Mouse (Mus musculus): ENCODE results near the gene Slc15a1. TPM values are rescaled to one million over a fixed set of nuclear protein-coding genes. Genes with fewer than 3 reads are reported as not detected.

The Slc15a1 gene
- polyA plus RNA-seq, 1 experiment from 2014 or later = 0.06 TPM

DNA sequence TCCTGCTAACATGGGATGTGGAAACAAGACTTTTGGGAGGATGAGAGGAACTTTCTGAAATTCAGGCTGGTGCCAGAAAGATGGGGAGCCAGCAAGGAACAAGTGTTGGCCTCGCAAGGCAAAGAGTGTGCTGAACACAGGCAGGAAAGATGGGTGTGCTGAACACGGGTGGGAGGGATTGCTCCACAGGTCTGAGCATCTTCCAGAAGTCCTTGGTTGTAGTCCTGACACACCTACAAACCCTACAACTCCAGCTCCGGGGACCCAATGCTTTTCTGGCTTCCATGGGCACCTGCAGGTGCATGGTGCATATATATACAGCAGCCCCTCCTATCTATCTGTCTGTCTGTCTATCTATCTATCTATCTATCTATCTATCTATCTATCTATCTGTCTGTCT lies 44.1 kb downstream of the Slc15a1 start:
- 91% methylated on average over 3 of the region's 3 CpGs for WGBS
- no peak overlapping the region for H3K4me3 ChIP-seq
- H3K36me3 ChIP-seq = no peaks in the 10 kb centered on the region
- no peak overlapping the region for H3K4me2 ChIP-seq
- H3K9ac ChIP-seq = no peak overlapping the region
- ATAC-seq (ENCODE audit: low FRiP score, low read depth) = no peak
- no peaks in the 10 kb centered on the region for H3K9me3 ChIP-seq
- no peak overlapping the region for H3K27ac ChIP-seq (replicated peaks)
- no peaks in the 10 kb centered on the region for H3K4me1 ChIP-seq (replicated peaks)
- no peaks in the 10 kb centered on the region for H3K27me3 ChIP-seq

DNA sequence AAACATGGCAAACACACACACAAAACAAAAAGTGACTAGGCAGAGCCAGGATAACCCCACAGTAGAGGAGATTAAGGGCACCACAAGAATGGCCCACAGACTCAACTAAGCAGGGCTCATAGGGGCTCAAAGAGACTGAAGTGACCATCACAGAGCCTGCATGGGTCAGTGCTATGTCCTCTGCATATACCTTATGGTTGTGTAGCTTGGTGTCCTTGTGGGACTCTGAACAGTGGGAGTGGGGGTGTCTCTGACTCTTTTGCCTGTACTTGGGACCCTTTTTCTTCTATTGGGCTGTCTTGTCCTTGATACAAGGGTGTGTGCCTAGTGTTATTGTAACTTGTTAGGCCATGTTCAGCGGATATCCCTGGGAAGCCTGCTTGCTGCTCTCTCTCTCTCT lies 46.5 kb downstream of the Slc15a1 start:
- no peak for ATAC-seq (ENCODE audit: low FRiP score, low read depth)
- Histone ChIP-seq H3K27me3 (no peaks in the 10 kb centered on the region), H3K27ac (replicated peaks) (no peak overlapping the region), H3K4me1 (replicated peaks) (no peaks in the 10 kb centered on the region), H3K36me3 (no peaks in the 10 kb centered on the region), H3K9ac (no peak overlapping the region), H3K4me2 (no peak overlapping the region), H3K4me3 (no peak overlapping the region), H3K9me3 (no peaks in the 10 kb centered on the region)
- 94% methylated on average over 1 of the region's 1 CpGs for WGBS

DNA sequence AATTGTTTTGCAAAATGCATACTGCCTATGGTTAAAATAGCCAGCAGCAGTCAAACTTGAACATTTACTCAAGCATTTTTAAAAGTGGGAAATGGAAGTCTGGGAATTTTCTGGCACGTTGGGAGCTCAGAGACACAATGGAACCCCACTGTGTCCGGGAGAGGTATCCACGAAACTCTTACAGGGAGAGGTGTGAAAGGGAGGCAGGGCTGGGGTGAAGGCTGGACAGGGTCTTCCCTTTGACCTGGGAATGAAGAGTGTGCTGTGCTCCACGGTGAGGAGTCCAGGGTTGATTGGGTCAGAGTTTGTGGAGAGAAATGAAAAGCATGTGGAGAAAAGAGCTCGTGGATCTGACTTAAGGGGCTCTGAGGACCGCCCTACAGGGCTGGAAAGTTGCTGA lies 47.5 kb downstream of the Slc15a1 start:
- H3K4me3 ChIP-seq = no peak overlapping the region
- no peaks in the 10 kb centered on the region for H3K4me1 ChIP-seq (replicated peaks)
- H3K9ac ChIP-seq = no peak overlapping the region
- no peaks in the 10 kb centered on the region for H3K27me3 ChIP-seq
- H3K4me2 ChIP-seq = no peak overlapping the region
- H3K27ac ChIP-seq (replicated peaks) = no peak overlapping the region
- no peak for ATAC-seq (ENCODE audit: low FRiP score, low read depth)
- H3K36me3 ChIP-seq = no peaks in the 10 kb centered on the region
- H3K9me3 ChIP-seq = no peaks in the 10 kb centered on the region
- WGBS = 75% methylated on average over 6 of the region's 6 CpGs

DNA sequence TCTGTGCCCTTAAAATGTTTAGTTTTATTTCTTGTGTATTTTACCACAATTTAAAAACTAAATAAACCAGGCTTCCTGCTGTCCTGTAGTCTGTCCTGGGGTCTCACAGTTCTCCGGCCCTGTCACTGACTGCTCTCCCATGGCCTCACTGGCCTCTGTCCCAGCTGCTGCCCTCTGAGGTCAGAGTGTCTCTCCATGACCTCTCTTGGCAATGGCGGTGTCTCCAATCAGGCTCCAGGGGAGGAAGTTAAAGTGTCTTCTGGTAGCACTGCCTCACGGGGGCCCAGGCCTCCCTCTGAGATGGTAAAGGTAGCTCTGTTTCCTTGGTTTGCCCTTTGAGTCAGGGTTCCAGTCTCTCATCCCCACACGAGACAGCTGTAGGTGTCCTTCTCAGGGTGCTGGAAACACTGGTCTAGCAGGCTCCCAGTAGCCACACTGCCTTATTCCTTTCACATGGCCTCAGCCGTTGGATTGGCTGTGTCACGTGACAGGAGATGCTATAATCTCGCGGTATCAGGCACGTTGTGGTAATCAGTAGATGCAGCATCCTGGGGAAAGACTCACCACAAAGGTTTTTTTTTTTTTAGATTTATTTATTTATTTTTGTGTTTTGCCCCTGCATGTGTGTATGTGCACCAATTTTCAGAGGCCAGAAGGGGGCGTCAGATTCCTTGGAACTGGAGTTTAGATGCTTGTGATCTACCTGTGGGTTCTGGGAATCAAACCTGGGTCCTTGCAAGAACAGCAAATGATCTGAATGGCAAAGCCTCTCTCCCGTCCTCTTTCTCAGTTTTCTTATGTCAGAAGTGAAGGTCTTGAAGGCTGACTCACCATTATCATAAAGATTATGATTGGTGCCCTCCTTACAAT lies 48.4 kb downstream of the Slc15a1 start:
- no peaks in the 10 kb centered on the region for H3K36me3 ChIP-seq
- no peak overlapping the region for H3K9ac ChIP-seq
- no peak overlapping the region for H3K4me2 ChIP-seq
- 88% methylated on average over 11 of the region's 11 CpGs for WGBS
- no peak overlapping the region for H3K4me3 ChIP-seq
- H3K9me3 ChIP-seq = no peaks in the 10 kb centered on the region
- no peaks in the 10 kb centered on the region for H3K4me1 ChIP-seq (replicated peaks)
- H3K27me3 ChIP-seq = no peaks in the 10 kb centered on the region
- no peak for ATAC-seq (ENCODE audit: low FRiP score, low read depth)
- H3K27ac ChIP-seq (replicated peaks) = no peak overlapping the region

DNA sequence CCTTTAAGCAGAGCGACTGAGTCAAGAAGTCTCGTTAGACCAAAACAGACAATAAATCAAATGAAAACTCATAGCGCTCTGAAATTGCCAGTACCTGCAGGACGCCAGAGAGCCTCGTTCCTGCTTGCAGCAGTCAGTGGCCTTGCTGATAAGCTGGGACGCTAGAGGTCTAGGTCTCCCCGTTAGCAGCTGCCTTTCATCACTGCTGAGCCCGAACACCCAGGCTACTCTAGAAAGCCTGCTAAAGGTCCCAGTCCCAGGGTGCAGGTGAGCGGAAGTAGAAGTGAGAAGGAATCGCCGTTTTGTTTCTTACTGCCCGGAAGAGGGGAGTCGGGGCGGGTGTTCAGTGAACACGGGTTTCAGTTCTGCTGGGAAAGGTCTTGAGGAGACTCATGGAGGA lies 49.1 kb downstream of the Slc15a1 start:
- no peak overlapping the region for H3K4me2 ChIP-seq
- no peaks in the 10 kb centered on the region for H3K9me3 ChIP-seq
- H3K27me3 ChIP-seq = no peaks in the 10 kb centered on the region
- H3K9ac ChIP-seq = no peak overlapping the region
- H3K27ac ChIP-seq (replicated peaks) = no peak overlapping the region
- ATAC-seq (ENCODE audit: low FRiP score, low read depth) = no peak
- H3K36me3 ChIP-seq = no peaks in the 10 kb centered on the region
- H3K4me1 ChIP-seq (replicated peaks) = no peaks in the 10 kb centered on the region; the same call in 1 of the 2 replicates
- no peak overlapping the region for H3K4me3 ChIP-seq
- 88% methylated on average over 15 of the region's 15 CpGs for WGBS

DNA sequence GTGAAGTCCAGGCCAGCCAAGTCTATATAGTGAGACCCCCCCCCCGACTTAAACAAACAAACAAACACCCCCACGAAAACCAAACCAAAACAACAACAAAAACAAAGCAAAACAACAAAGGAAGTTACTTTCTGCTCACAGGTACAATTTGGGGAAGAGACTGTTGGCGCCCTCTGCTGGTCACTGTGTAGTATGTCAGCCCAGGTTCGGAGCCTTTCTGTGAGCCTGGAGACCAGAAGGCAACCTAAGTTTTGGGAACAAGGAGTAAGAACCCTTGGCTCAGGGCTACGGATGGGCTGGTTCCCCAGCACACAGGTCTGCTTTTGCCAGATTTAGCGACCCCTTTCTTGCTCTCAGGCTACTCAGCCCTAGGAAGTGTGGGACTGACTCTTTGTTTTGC lies 49.5 kb downstream of the Slc15a1 start:
- H3K36me3 ChIP-seq = no peaks in the 10 kb centered on the region
- H3K27ac ChIP-seq (replicated peaks) = no peak overlapping the region
- H3K4me3 ChIP-seq = no peak overlapping the region
- H3K9ac ChIP-seq = no peak overlapping the region
- no peaks in the 10 kb centered on the region for H3K9me3 ChIP-seq
- no peaks in the 10 kb centered on the region; the same call in 1 of the 2 replicates for H3K4me1 ChIP-seq (replicated peaks)
- ATAC-seq (ENCODE audit: low FRiP score, low read depth) = no peak
- no peak overlapping the region for H3K4me2 ChIP-seq
- no peaks in the 10 kb centered on the region for H3K27me3 ChIP-seq
- WGBS = 9% methylated on average over 6 of the region's 6 CpGs

DNA sequence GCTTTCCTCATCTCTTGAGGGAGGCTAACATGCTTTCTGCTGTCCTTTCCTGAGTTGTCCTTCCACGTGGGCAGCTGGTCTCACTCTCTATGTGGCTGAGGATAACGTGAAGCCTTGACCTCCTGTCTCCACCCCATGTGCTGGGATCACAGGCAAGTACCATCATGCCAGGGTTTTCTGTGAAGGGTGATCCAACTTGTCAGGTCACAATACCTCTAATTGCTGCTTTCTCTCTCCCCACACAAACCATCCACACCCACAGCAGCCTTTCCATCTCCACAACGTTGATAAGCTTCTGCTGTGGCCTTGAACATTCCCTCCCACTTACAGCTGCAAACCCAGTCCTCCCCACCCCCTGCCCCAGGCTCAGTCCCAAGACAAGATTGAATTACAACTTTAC lies 51.9 kb downstream of the Slc15a1 start:
- Histone ChIP-seq H3K27me3 (0 out of 2 replicates have a peak, but pooled peaks cover 2% of the 10 kb centered on the region), H3K9me3 (no peaks in the 10 kb centered on the region), H3K4me3 (no peak overlapping the region), H3K9ac (no peak overlapping the region), H3K4me1 (replicated peaks) (no peaks in the 10 kb centered on the region; the same call in 1 of the 2 replicates), H3K27ac (replicated peaks) (no peak overlapping the region), H3K36me3 (no peaks in the 10 kb centered on the region), H3K4me2 (no peak overlapping the region)
- 69% methylated on average over 3 of the region's 3 CpGs for WGBS
- no peak for ATAC-seq (ENCODE audit: low FRiP score, low read depth)

DNA sequence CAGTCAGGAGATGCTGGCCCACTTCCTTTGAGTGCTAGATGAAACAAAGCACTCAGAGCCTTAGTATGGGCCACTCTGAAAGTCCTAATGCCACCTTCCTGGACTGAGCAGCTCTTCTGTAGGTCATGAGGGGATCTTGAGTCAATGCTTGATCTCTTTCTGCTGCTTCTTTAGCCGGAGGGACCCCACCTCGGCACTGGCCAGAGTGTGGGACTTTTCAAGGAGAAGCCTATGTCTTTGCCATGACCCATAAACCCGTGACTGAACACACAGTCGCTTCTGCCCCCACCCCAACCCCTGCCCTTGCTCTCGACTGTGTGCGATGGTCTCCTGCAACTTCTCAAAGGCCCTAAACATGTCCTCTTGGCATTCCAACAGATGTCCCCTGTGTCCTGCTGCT lies 52.8 kb downstream of the Slc15a1 start:
- 84% methylated on average over 6 of the region's 6 CpGs for WGBS
- no peak for ATAC-seq (ENCODE audit: low FRiP score, low read depth)

DNA sequence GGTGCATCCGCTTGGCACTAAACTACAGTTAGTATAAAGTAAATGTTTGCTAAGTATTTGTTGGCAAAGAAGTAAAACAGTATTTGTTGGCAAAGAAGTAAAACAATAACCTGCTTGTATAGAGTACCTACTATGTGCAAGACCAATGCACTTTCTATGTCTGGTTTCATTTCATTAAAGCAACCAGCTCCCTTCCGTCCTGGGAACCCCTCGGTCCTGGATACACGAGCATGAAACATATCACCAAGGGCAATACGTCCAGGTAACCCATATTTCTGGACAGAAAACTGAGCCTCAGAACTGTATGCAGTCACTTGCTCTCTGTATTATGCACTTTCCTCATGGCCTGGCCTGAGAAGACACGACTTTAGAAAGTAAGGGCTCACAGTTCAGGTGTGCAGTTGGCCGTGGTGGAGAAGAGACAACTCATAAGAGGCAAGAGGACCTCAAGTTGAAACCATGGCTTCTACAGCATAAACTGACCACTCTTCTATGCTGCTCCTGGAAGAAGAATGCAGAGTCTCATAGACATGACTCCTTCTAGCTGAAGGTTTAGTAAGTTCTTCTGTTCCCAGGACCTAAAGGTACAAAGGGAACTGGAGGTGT lies 53.5 kb downstream of the Slc15a1 start:
- 66% methylated on average over 7 of the region's 7 CpGs for WGBS
- 0 out of 2 replicates have a peak, but pooled peaks cover 2% of the 10 kb centered on the region for H3K27me3 ChIP-seq
- H3K9ac ChIP-seq = no peak overlapping the region
- H3K9me3 ChIP-seq = no peaks in the 10 kb centered on the region
- H3K4me1 ChIP-seq (replicated peaks) = peaks cover 5% of the 10 kb centered on the region
- H3K4me2 ChIP-seq = no peak overlapping the region
- H3K27ac ChIP-seq (replicated peaks) = no peak overlapping the region
- H3K36me3 ChIP-seq = no peaks in the 10 kb centered on the region
- H3K4me3 ChIP-seq = no peak overlapping the region
- no peak for ATAC-seq (ENCODE audit: low FRiP score, low read depth)

More for the DNA sequence above, 52.8 kb downstream of the Slc15a1 start:
- H3K27ac ChIP-seq (replicated peaks) = no peak overlapping the region
- no peaks in the 10 kb centered on the region for H3K36me3 ChIP-seq
- H3K4me2 ChIP-seq = no peak overlapping the region
- no peak overlapping the region for H3K4me3 ChIP-seq
- no peaks in the 10 kb centered on the region for H3K9me3 ChIP-seq
- H3K27me3 ChIP-seq = 0 out of 2 replicates have a peak, but pooled peaks cover 2% of the 10 kb centered on the region
- no peak overlapping the region for H3K9ac ChIP-seq
- no peaks in the 10 kb centered on the region; the same call in 1 of the 2 replicates for H3K4me1 ChIP-seq (replicated peaks)

DNA sequence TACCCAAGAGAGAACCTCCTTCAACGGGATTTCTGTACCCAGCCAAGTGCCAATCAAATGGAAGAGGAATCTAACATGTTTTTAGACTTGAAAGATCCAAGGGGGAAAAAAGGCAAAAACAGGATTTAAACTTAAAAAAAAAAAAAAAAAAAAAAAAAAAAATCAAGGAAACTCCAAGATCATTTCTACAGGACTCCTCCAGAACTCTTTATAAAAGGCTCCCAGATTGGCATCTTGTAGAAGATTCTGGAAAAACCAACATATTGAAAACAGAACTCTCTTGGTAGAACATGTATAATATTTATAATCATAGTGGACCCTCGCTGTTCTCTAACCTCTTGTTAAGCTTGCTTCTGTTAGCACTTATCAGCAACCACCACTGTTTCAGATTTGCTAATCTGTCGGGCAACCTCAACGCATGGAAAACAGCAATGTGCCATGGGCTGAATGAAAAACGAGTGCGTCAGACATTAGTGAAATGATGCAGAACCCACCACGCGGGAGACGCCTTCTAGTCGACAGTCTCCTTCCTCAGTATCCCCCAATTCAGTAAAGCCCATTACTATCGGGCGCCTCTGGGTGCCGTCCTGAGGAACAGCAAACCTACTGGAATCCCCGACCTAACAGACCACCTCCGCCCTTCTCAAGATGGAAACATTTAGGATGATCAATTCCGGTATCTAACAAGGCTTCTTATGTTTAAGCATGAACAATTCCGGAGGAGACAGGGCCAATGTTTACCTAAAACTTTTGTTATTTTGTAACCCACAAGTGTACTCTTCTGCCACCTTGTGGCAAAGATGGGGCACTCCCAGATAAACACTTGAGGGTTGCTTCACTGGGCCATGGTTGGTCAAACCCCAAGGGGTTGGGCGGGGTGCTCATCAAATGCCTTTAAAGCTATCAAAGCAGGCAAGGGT lies 54.3 kb downstream of the Slc15a1 start:
- peak overlapping the region; percentile 48 for H3K4me2 ChIP-seq
- H3K4me1 ChIP-seq (replicated peaks) = peaks cover 7% of the 10 kb centered on the region
- H3K27ac ChIP-seq (replicated peaks) = no peak overlapping the region
- H3K36me3 ChIP-seq = no peaks in the 10 kb centered on the region
- 23% methylated on average over 18 of the region's 18 CpGs for WGBS
- no peaks in the 10 kb centered on the region for H3K9me3 ChIP-seq
- H3K27me3 ChIP-seq = 0 out of 2 replicates have a peak, but pooled peaks cover 2% of the 10 kb centered on the region
- ATAC-seq (ENCODE audit: low FRiP score, low read depth) = no peak
- H3K4me3 ChIP-seq = no peak overlapping the region
- no peak overlapping the region for H3K9ac ChIP-seq

DNA sequence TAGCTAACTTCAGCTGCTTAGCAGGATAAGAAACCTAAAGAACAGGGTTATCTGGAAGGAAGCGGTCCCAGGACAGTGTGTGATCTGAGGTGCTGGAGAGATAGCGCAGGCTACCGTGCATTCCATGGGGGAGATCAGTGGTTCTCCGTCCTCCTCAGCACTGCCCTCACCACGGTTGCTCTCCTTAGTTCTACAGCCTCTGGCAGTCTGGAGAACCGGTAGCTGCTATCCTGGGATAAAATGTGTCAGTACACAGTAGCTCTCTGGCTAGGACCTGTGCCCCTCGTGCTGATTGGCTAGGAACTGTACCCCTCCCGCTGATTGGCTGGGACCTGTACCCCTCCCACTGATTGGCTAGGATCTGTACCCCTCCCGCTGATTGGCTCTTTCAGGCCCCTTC lies 58.1 kb downstream of the Slc15a1 start:
- Histone ChIP-seq H3K4me2 (peak overlapping the region; percentile 53), H3K27me3 (0 out of 2 replicates have a peak, but pooled peaks cover 2% of the 10 kb centered on the region), H3K36me3 (no peaks in the 10 kb centered on the region), H3K4me3 (peak overlapping the region; percentile 31), H3K27ac (replicated peaks) (no peak overlapping the region), H3K9ac (no peak overlapping the region), H3K4me1 (replicated peaks) (peaks cover 7% of the 10 kb centered on the region), H3K9me3 (no peaks in the 10 kb centered on the region)
- ATAC-seq (ENCODE audit: low FRiP score, low read depth) = peak; percentile 89
- whole genome bisulfite sequencing = 13% methylated on average over 9 of the region's 9 CpGs
